Mouse (Mus musculus): ENCODE results near the gene Ppif.
A peak's percentile ranks its signal among the peaks of the same experiment; 100 is the strongest.

Ppif gene

GRCm38 (mm10) chr14:25693888-25694568, at the start of gene Ppif:
Ppif (plus strand) TSS chr14:25694154.
- peak; percentile 99 for DNase-seq (ENCODE audit: low spot score in 2 of 2)

DNA sequence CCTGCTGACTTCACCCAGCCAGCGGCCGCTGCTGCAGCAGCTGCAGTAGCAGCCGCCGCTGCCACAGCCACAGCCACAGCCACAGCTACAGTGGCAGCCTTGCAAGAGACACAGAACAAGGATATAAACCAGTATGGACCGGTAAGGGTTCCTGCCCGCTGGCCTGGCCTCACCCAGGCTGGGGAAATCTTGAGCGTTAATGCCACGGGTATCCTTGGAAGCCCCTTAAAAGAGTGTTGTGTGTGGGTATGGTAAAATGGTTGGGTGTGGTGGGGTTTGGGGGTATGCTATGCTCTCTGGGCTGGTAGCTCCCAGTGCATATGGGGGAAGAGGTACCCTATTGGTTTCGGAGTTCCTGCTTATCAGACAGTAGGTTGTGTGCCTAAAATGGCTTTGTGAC, 48.2 kb upstream of the Ppif start:
- DNase-seq (ENCODE audit: low spot score in 2 of 2), result no peak

- DNase-seq (ENCODE audit: low spot score in 2 of 2), result peak in 1 of 2 experiments; percentile 66
Measured at GRCm38 (mm10) chr14:25646161-25646621, 47.8 kb upstream of the Ppif start.

DNA sequence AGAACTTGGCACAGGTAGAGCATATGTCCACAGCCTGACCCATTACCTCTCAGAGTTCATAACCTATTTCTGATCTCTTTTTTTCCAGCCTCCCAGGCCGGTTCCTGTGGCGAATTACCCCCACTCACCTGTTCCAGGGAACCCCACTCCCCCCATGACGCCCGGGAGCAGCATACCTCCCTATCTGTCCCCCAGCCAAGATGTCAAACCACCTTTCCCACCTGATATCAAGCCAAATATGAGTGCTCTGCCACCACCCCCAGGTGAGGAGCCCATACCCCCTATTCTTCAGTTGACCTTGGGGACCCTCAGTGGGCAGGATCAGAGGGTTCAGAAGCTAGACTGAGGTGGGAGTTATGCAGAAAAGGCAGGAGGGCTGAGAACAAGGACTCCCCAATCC, 42.8 kb upstream of the Ppif start:
- DNase-seq (ENCODE audit: low spot score in 2 of 2), result no peak

GRCm38 (mm10) chr14:25651905-25652304, 42.0 kb upstream of the Ppif start:
- DNase-seq (ENCODE audit: low spot score in 2 of 2), result no peak

DNA sequence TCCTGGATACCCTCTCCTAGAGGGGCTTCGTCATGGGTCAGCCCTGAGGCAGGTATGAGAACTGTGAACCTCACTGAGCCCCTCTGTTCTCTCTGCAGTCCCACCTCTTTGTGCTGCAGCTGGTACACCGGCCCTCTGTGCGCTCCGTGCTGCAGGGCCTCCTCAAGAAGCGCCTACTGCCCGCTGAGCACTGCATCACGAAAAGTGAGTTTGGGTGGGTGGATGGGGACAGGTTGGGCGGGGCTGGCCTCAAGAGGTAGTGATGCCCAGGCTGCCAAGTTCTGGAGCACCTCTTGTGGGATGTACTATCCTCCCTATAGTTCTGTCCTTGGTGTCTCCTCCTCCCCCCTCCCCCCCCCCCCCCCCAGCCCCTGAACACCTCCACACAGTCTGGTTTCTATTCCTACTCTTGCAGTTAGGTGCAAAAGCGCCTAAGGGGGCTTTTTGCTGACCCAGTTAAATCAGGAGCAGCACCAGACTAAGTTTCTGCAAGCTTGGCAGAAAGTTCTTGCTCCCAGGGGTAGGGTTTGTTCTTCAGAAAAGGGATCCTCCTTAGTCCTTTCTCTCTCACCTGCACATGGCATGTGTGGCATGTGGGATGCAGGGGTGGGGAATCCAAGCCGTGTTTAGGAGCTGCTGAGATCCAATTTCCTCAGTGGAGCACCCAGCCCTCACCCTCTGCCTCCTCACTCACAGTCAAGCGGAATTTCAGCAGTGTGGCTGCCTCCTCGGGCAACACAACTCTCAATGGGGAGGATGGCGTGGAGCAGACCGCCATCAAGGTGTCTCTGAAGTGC, 39.4 kb upstream of the Ppif start:
- no peak for DNase-seq (ENCODE audit: low spot score in 2 of 2)

GRCm38 (mm10) chr14:25660661-25661060, 33.3 kb upstream of the Ppif start:
- DNase-seq (ENCODE audit: low spot score in 2 of 2), result peak in 1 of 2 experiments; percentile 30

GRCm38 (mm10) chr14:25661185-25661920, 32.6 kb upstream of the Ppif start:
- no peak for DNase-seq (ENCODE audit: low spot score in 2 of 2)

DNA sequence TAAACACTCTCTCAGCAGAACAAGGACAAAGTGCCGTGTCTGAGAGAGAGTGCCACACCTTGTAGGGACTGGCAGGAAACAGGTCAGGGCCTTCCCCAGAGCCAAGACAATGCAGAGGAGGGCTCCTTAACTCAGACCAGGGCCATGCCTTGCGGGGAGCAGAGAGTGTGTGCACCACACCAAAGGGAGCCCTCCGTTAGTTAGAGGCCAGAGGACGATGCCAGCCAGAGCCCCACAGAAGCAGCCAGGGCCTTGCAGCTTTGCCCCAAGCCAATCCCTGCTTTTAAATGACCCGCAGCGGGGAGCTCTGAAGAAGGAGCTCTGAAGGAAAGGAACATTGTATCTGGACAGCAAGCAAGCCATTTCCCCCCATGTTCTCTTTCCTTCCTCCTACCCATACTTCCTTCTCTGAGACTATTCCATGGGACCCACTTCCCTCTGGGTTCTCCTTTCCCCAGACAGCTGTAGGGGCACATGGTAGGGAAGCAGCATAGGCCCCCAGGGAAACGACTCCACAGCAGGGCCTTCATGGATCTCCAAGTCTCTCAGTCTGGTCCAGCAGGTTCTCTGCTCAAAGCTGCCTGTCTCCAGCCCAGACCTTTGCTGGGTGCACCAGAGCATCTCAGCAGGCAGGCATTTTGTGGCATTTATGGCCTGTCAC, 30.2 kb upstream of the Ppif start:
- no peak for DNase-seq (ENCODE audit: low spot score in 2 of 2)

DNA sequence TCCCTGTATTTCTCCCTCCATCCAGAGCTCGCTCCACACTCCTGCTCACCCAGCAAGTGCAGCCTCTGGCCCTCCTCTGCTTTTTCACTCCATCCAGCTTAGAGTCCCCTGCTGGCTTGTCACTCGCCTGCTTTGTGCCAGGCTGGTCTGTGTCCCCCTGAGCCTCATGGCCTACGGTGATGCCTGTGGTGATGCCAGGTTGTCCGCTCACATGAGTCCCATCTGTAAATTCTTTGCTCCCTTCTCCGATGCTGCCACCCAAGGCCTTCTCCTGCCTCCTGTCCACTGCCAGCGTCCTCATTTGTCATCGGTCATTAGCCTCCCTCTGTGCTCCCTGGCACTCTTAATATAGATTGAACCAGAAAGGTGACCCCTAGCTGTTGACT, 29.7 kb upstream of the Ppif start:
- no peak for DNase-seq (ENCODE audit: low spot score in 2 of 2)

DNA sequence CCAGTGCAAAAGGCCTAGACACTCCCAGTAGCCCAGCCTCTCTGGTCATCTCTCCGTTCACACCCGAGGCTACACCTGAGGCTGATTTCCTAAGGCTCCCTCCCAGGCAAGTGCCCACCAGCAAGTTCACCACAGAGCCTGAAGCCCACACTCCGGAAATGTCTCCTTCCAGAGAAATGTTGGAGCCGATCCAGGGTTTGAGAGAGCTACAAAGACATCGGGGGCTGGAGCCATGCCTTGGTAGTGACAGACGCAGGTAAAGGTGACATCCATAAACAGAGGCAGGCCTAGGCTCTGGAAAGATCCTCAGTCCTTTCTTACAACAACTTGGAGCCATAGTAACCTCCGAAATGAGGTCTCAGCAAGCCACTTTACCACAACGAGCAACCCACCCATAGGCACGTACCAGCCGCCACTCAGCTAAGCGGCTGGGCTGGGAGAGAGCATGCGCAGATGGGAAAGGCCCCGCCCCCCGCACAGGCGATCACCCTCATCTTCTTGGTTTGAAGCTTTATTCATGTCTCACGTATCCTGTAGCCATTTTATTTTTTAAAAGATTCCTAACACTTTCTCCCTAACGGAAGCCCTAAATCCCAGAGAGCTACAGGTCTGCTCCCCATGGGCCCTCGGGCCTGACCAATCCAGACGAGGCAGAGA, 28.5 kb upstream of the Ppif start:
- no peak for DNase-seq (ENCODE audit: low spot score in 2 of 2)

GRCm38 (mm10) chr14:25666668-25667376, 27.1 kb upstream of the Ppif start:
- DNase-seq (ENCODE audit: low spot score in 2 of 2), result no peak

DNA sequence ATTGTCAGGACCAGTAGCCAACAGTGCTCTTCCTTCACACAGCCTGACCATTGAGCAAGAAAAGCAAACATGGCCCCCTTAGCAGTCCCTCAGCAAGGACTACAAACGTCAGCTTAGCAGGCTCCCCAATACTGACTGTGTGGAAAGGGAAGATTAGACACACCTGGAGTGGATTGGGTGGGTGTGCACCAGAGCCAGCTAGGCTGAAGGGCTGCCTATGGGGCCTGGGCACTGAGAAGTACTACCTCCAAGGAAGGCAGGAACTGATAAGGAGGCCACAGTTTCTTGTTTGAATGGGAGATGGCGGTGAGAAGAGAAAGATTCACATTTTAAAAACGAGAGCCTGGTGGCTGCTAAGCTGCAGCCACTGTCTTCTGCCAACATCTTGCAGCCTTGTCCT, 26.4 kb upstream of the Ppif start:
- DNase-seq (ENCODE audit: low spot score in 2 of 2), result no peak

- DNase-seq (ENCODE audit: low spot score in 2 of 2), result no peak
Measured at GRCm38 (mm10) chr14:25679625-25680024, 14.3 kb upstream of the Ppif start.

DNA sequence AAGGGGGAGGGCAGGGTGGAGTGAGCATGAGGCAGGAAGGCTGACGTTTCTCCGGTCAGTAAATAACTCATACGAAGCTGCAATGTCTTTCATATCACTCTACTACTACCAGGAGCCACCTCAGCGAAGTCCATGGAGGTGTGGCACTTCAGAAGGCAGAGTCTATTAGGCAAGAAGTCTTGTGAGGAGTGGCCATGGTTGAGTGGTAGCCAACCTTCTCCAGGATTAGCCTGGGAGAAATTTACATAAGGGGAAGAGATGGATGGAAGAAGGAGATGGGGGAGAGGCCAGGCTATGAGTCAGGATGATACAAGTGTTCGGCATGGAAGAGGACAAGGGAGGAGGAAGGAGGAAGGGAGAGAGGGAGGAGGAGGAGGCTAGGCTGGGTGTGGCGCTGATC, 11.9 kb upstream of the Ppif start:
- DNase-seq (ENCODE audit: low spot score in 2 of 2), result no peak

DNA sequence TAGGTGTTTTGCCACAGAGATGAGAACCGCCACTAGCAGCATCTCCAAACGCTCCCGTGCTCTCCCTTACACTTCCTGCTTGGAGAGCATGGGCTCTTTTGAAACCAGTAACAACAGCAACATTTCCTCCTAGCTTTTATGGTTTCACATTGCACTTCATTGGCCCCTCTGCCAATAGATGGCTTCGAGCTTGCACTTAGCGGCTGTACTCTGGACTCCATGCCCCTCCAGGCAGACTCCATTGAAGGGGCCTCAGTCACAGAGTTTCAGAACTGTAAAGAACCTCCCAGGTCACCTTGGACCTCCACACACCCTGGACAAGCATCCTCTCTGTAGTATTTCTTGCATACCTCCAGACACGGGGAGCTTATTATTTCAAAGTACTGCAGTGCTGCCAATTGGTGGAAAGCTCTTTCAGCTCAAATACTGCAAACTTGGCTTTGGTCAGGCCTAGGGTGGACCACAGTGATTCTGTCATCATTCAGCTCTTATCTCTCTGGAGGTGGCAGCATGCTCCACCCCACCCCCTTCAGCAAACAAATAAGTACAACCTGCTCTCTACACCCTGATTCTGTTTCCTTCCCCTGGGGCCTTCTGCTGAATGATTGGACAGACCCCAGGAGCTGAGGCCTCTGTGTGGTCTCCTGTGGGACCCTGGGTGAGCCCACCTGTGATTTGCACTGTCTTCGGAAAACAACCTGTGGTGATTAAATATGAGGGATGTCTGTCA, 7.6 kb upstream of the Ppif start:
- DNase-seq (ENCODE audit: low spot score in 2 of 2), result no peak

- DNase-seq (ENCODE audit: low spot score in 2 of 2), result no peak
Measured at GRCm38 (mm10) chr14:25686983-25687901, 6.7 kb upstream of the Ppif start.

DNA sequence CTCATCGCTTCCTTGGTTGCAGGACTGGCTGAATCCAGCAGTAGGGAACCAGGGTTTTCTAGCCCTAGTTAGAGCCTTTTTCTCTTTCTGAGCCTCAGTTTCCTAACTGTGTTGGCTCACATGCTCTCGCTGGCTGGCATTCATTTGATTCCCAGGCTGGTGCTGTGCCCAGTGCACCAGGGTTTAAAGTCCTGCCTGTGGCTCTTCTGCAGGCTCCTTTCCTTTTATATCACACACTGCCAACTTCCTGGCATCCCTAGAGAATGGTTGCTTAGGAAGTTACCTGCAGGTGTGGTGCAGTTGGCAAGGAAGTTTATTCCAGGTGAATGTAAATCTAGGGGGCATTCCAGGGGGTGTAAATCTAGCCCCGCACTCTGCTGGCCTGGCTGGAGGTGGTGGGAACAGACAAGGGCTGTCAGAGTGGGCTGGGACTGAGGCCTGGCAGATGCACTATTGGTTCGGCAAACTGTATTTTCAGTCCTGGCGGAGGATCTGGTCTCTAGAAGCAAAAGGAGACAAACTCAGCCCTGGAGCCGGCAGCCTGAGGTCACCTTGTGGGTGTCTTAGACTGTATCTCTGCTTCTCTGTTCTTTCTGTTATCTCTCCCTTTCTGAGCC, 575 bp upstream of the Ppif start:
- DNase-seq (ENCODE audit: low spot score in 2 of 2), result no peak

GRCm38 (mm10) chr14:25694569-25694897, 579 bp downstream of the Ppif start:
- no peak for DNase-seq (ENCODE audit: low spot score in 2 of 2)
